Mouse (Mus musculus) C2C12 (cell line): ENCODE measurements around the gene Tmed8.

Experiments used
- CTCF ChIP-seq: IDR thresholded peaks from one replicate; pipeline ENCODE4 v1.5.1; 2011; ENCODE audit not compliant: control insufficient read depth, insufficient read depth, insufficient read length
- MAX ChIP-seq: IDR thresholded peaks from one replicate; pipeline ENCODE4 v1.6.1; 2011; ENCODE audit warnings: mild to moderate bottlenecking, control low read depth
- MYOD1 ChIP-seq: IDR thresholded peaks from one replicate; pipeline ENCODE4 v1.6.1; 2011; ENCODE audit warnings: low read depth; ENCODE audit not compliant: control insufficient read depth, insufficient read length

GRCm38 (mm10) chr12:87160310-87160709, 39.9 kb downstream of the Tmed8 start:
- no peak for TF ChIP-seq CTCF
- no peak for TF ChIP-seq MYOD1
- no peak for TF ChIP-seq MAX
